Mouse (Mus musculus): ENCODE data around the gene Mxd3. TPM values are rescaled to one million over a fixed set of nuclear protein-coding genes. Genes with fewer than 3 reads are reported as not detected.
A peak's percentile ranks its signal among the peaks of the same experiment; 100 is the strongest.

Mxd3 gene
- 7.6 and 11.8 TPM in 2 replicates for polyA plus RNA-seq (2015; fragmentation: Nextera tagmentation; extraction: Ambion mirVana)

DNA sequence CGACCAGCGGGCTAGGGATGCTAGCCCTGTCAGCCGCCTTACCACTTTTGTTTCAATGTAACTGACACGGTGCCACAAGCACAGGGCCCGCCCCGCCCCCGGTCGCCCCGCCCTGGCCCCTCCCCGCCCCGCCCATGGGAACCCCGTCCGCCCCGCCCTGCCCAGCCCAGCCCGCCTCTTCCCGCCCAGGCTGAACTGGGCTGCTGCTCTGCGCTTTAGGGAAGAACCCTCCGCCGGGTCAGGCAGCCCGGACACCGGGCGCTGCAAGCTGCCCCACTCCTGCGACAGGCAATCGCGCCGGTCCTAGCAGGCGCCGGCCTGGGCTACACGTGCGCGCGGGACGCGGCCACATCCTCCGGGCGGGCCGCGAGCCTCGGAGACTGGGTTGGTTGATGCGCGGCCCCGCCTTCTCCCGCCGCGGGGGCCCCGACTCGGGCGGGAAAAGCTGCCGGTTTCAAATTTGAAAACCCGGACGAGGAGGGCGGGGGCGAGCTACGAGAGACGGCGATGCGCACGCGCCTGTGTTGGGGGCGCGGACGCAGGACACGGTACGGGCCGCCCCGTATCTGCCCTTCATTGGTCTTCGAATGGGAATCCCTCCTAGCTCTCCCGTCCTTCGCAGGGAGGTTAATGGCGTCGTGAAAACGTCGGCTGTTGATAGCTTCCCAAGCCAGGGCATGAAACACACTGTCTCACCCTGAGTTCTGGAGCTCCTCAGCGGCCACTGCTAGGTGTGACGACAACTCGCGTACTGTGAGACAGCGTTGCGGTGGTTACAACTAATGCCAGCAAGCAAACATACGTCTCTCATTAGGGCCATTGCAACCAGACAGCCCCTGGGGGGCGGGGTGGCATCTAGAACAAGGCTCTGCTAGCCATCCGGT lies at the start of gene Mxd3:
Gene Mxd3 (minus strand): TSS at position 141 of the 884 bp plus-strand sequence.
- peak within 1 kb of the TSS; percentile 78 for H3K27ac ChIP-seq
- H3K4me1 ChIP-seq, result peaks cover 31% of the 10 kb centered on the region
- H3K36me3 ChIP-seq (replicated peaks), result peaks cover 13% of the 10 kb centered on the region
- peak; percentile 81 for ATAC-seq (replicated peaks)
- no peaks in the 10 kb centered on the region for H3K9me3 ChIP-seq
- H3K27me3 ChIP-seq (replicated peaks), result no peaks in the 10 kb centered on the region
- WGBS, result under 1% methylated on average over 81 of the region's 82 CpGs
- H3K4me3 ChIP-seq, result peak within 1 kb of the TSS; percentile 65
- H3K9ac ChIP-seq, result peak within 1 kb of the TSS; percentile 51
- H3K4me2 ChIP-seq, result peak within 1 kb of the TSS; percentile 98

- Histone ChIP-seq H3K4me3 (no peak overlapping the region), H3K4me1 (no peaks in the 10 kb centered on the region), H3K4me2 (no peak overlapping the region), H3K36me3 (replicated peaks) (no peaks in the 10 kb centered on the region), H3K27me3 (replicated peaks) (peaks cover 35% of the 10 kb centered on the region), H3K27ac (no peak overlapping the region), H3K9me3 (no peaks in the 10 kb centered on the region), H3K9ac (no peak overlapping the region)
- WGBS, result 6% methylated on average over 32 of the region's 32 CpGs
- no peak for ATAC-seq (replicated peaks)
These were observed 49.4 kb upstream of the Mxd3 start for GRCm38 (mm10) chr13:55378907-55379580.

DNA sequence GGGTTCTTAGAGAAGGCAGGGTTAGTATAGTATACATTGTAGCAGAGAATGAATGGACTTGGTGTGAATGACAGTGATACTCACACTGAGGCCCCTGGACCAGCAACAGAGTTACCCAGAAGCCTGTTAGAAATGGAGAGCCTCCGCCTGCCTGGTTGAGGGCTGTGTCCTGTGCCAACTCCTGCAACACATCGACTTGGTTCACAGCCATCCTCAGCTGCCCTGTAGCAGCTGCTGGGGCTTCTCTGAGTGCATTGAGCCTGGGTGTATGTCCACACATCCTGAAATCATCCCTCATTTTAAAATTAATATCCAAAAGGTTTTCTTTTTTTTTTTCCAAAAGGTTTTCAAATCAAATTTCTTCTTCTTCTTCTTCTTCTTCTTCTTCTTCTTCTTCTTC lies 46.3 kb upstream of the Mxd3 start:
- H3K9ac ChIP-seq, result no peak overlapping the region
- no peak overlapping the region for H3K4me3 ChIP-seq
- H3K27me3 ChIP-seq (replicated peaks), result peaks cover 32% of the 10 kb centered on the region
- no peaks in the 10 kb centered on the region for H3K9me3 ChIP-seq
- WGBS, result 89% methylated on average over 2 of the region's 2 CpGs
- no peak overlapping the region for H3K27ac ChIP-seq
- H3K4me2 ChIP-seq, result no peak overlapping the region
- ATAC-seq (replicated peaks), result no peak
- H3K4me1 ChIP-seq, result no peaks in the 10 kb centered on the region
- H3K36me3 ChIP-seq (replicated peaks), result no peaks in the 10 kb centered on the region

GRCm38 (mm10) chr13:55374206-55374924 lies 44.7 kb upstream of the Mxd3 start:
- WGBS, result 76% methylated on average over 6 of the region's 6 CpGs
- Histone ChIP-seq H3K9me3 (no peaks in the 10 kb centered on the region), H3K9ac (no peak overlapping the region), H3K4me3 (no peak overlapping the region), H3K4me1 (no peaks in the 10 kb centered on the region), H3K27ac (no peak overlapping the region), H3K27me3 (replicated peaks) (peaks cover 22% of the 10 kb centered on the region), H3K4me2 (no peak overlapping the region), H3K36me3 (replicated peaks) (no peaks in the 10 kb centered on the region)
- ATAC-seq (replicated peaks), result no peak

- no peaks in the 10 kb centered on the region for H3K9me3 ChIP-seq
- no peaks in the 10 kb centered on the region for H3K4me1 ChIP-seq
- no peak overlapping the region for H3K9ac ChIP-seq
- H3K27me3 ChIP-seq (replicated peaks), result 0 out of 2 replicates have a peak, but pooled peaks cover 7% of the 10 kb centered on the region
- ATAC-seq (replicated peaks), result no peak
- 52% methylated on average over 5 of the region's 5 CpGs for WGBS
- H3K36me3 ChIP-seq (replicated peaks), result no peaks in the 10 kb centered on the region
- no peak overlapping the region for H3K27ac ChIP-seq
- no peak overlapping the region for H3K4me2 ChIP-seq
- H3K4me3 ChIP-seq, result no peak overlapping the region
These were observed 42.1 kb upstream of the Mxd3 start for GRCm38 (mm10) chr13:55371740-55372139.

- Histone ChIP-seq H3K27ac (no peak overlapping the region), H3K9ac (no peak overlapping the region), H3K4me3 (no peak overlapping the region), H3K4me1 (no peaks in the 10 kb centered on the region), H3K36me3 (replicated peaks) (no peaks in the 10 kb centered on the region), H3K27me3 (replicated peaks) (0 out of 2 replicates have a peak, but pooled peaks cover 4% of the 10 kb centered on the region), H3K9me3 (no peaks in the 10 kb centered on the region), H3K4me2 (no peak overlapping the region)
- no peak for ATAC-seq (replicated peaks)
- WGBS, result 73% methylated on average over 8 of the region's 8 CpGs
These were observed 41.5 kb upstream of the Mxd3 start for GRCm38 (mm10) chr13:55371007-55371681.

- Histone ChIP-seq H3K4me1 (no peaks in the 10 kb centered on the region), H3K9ac (no peak overlapping the region), H3K4me2 (no peak overlapping the region), H3K27me3 (replicated peaks) (0 out of 2 replicates have a peak, but pooled peaks cover 4% of the 10 kb centered on the region), H3K4me3 (no peak overlapping the region), H3K27ac (no peak overlapping the region), H3K36me3 (replicated peaks) (no peaks in the 10 kb centered on the region), H3K9me3 (no peaks in the 10 kb centered on the region)
- ATAC-seq (replicated peaks), result no peak
- WGBS, result 65% methylated on average over 3 of the region's 3 CpGs
These were observed 40.6 kb upstream of the Mxd3 start for GRCm38 (mm10) chr13:55370234-55370633.

DNA sequence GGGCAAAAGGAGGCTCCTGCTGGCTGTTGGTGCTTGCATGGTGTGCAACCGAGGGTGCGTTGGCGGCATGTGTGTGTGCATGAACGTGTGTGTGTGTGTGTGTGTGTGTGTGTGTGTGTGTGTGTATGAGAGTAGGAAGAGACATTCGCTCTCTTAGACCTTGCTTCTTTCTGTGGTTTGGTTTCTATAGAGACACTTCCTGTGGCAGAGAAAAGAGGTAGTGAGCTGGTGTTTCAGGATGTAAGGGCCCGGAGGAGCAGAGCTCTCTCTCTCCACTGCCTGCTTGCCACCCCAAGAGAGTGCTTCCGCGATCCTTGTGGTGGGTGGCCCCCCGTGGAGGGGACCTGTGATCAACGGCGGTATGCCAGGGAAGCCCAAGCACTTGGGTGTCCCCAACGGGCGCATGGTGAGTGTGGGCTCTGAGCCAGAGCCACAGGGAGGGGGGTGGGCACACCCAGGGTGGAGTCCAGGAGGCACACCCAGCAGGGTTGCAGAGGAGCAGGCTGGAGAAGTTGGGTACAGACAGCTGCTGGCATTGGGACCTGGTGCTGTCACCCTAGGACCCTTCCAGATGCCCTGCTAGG lies 40.0 kb upstream of the Mxd3 start, which contains the start of gene Rgs14:
Gene Rgs14 (plus strand): TSS at position 202 of the 584 bp plus-strand sequence.
- H3K4me2 ChIP-seq, result no peak within 1 kb of the TSS
- H3K27me3 ChIP-seq (replicated peaks), result 0 out of 2 replicates have a peak, but pooled peaks cover 4% of the 10 kb centered on the region
- H3K36me3 ChIP-seq (replicated peaks), result no peaks in the 10 kb centered on the region
- 68% methylated on average over 13 of the region's 13 CpGs for WGBS
- H3K9ac ChIP-seq, result no peak within 1 kb of the TSS
- no peaks in the 10 kb centered on the region for H3K4me1 ChIP-seq
- no peak within 1 kb of the TSS for H3K27ac ChIP-seq
- H3K9me3 ChIP-seq, result no peaks in the 10 kb centered on the region
- ATAC-seq (replicated peaks), result no peak
- H3K4me3 ChIP-seq, result no peak within 1 kb of the TSS

DNA sequence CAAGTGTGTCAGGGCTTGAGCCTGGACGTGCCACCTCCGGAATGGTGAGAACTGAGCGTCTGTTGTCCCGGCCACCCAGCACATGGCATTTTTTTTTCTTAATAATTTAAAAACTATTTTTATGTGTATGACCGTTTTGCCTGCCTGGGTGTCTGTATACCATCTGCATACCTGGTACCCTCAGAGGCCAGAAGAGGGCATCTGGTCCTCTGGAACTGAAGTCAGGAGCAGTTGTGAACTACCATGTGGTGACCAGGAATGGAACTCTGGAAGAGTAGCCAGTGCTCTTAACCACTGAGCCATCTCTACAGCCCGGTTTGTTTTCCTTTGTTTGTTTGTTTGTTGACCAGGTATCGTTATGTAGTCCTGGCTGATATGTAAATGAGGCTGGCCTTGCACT lies 38.8 kb upstream of the Mxd3 start:
- ATAC-seq (replicated peaks), result no peak
- WGBS, result 81% methylated on average over 7 of the region's 7 CpGs
- Histone ChIP-seq H3K9ac (no peak overlapping the region), H3K36me3 (replicated peaks) (no peaks in the 10 kb centered on the region), H3K4me1 (no peaks in the 10 kb centered on the region), H3K4me2 (no peak overlapping the region), H3K4me3 (no peak overlapping the region), H3K27ac (no peak overlapping the region), H3K27me3 (replicated peaks) (0 out of 2 replicates have a peak, but pooled peaks cover 4% of the 10 kb centered on the region), H3K9me3 (no peaks in the 10 kb centered on the region)

GRCm38 (mm10) chr13:55362453-55363060 lies 32.9 kb upstream of the Mxd3 start, which contains the start of gene Lman2:
TSS of gene Lman2 (minus strand) at chr13:55362783.
- H3K9ac ChIP-seq, result peak within 1 kb of the TSS; percentile 91
- under 1% methylated on average over 35 of the region's 35 CpGs for WGBS

GRCm38 (mm10) chr13:55361974-55362452 lies 32.4 kb upstream of the Mxd3 start:
- no peaks in the 10 kb centered on the region; the same call in 1 of the 2 replicates for H3K36me3 ChIP-seq (replicated peaks)
- peak overlapping the region; percentile 86 for H3K27ac ChIP-seq
- WGBS, result 1% methylated on average over 32 of the region's 32 CpGs
- no peaks in the 10 kb centered on the region for H3K9me3 ChIP-seq
- peak overlapping the region; percentile 91 for H3K4me3 ChIP-seq
- no peaks in the 10 kb centered on the region for H3K27me3 ChIP-seq (replicated peaks)
- peaks cover 23% of the 10 kb centered on the region for H3K4me1 ChIP-seq
- H3K9ac ChIP-seq, result peak overlapping the region; percentile 91
- H3K4me2 ChIP-seq, result peak overlapping the region; percentile 80
- ATAC-seq (replicated peaks), result peak; percentile 68

More at GRCm38 (mm10) chr13:55362453-55363060, 32.9 kb upstream of the Mxd3 start, which contains the start of gene Lman2:
- ATAC-seq (replicated peaks), result peak; percentile 99
- Histone ChIP-seq H3K9me3 (no peaks in the 10 kb centered on the region), H3K4me2 (peak within 1 kb of the TSS; percentile 80), H3K4me1 (peaks cover 23% of the 10 kb centered on the region), H3K27ac (peak within 1 kb of the TSS; percentile 86), H3K4me3 (peak within 1 kb of the TSS; percentile 91), H3K36me3 (replicated peaks) (no peaks in the 10 kb centered on the region; the same call in 1 of the 2 replicates), H3K27me3 (replicated peaks) (no peaks in the 10 kb centered on the region)
